Mouse (Mus musculus) heart, adult 2 months (tissue): ENCODE measurements around the gene Tex38. TPM values are rescaled to one million over a fixed set of nuclear protein-coding genes. Genes with fewer than 3 reads are reported as not detected.

ENCODE experiments used
- DNase-seq, 2 experiments: peaks; one replicate each; pipeline ENCODE4 v3.0.0; 2021
- H3K27ac ChIP-seq: fragments of 200-600 bp; 2 replicates; pipeline ENCODE4 v1.8.1; 2022
- H3K27me3 ChIP-seq: fragments of 200-500 bp; 2 replicates; pipeline ENCODE4 v1.6.1; 2012; ENCODE audit warnings: mild to moderate bottlenecking, low read length, inconsistent platforms, mixed read lengths; ENCODE audit not compliant: control insufficient read depth, insufficient read depth
- H3K36me3 ChIP-seq: fragments of 200-500 bp; 2 replicates; pipeline ENCODE4 v1.6.1; 2012; ENCODE audit warnings: low read length, inconsistent platforms; ENCODE audit not compliant: control insufficient read depth, insufficient read depth
- H3K4me1 ChIP-seq: fragments of 200-500 bp; 2 replicates; pipeline ENCODE4 v1.6.1; 2011; ENCODE audit warnings: low read length; ENCODE audit not compliant: control insufficient read depth, insufficient read depth
- H3K4me3 ChIP-seq: fragments of 200-600 bp; 2 replicates; pipeline ENCODE4 v1.8.1; 2022
- H3K79me2 ChIP-seq: fragments of 200-500 bp; replicated peaks from 2 replicates; pipeline ENCODE4 v1.6.1; 2012; ENCODE audit warnings: mild to moderate bottlenecking, inconsistent platforms, low read length, moderate library complexity, mixed read lengths; ENCODE audit not compliant: control insufficient read depth, insufficient read depth
- H3K9ac ChIP-seq: fragments of 200-500 bp; 2 replicates; pipeline ENCODE4 v1.6.1; 2012; ENCODE audit warnings: low read depth, mild to moderate bottlenecking, control low read depth, inconsistent platforms, low read length, mixed read lengths
- CTCF ChIP-seq: fragments of 200-600 bp; IDR thresholded peaks from 2 replicates; pipeline ENCODE4 v1.8.1; 2022; ENCODE audit warnings: antibody characterized with exemption, mild to moderate bottlenecking, moderate library complexity
- EP300 ChIP-seq: fragments of 200-500 bp; IDR thresholded peaks from 2 replicates; pipeline ENCODE4 v1.6.1; 2011; ENCODE audit warnings: low read depth, low read length, control low read depth; ENCODE audit not compliant: insufficient read depth
- POLR2A ChIP-seq: fragments of 200-500 bp; IDR thresholded peaks from 2 replicates; pipeline ENCODE4 v1.6.1; 2011; ENCODE audit warnings: mild to moderate bottlenecking, low read depth, low read length, control low read depth; ENCODE audit not compliant: insufficient read depth
- WGBS: fragments of 180-500 bp; shearing (Covaris S2); methylation state at CpG from one replicate; pipeline ENCODE4 v1.1.7; 2018; 5-methylcytosine and 5-hydroxymethylcytosine counted together
- intact Hi-C: fragments of 180-260 bp; cut with DNase I; formaldehyde crosslinking; loops from one replicate; pipeline ENCODE4 v1.15.1; 2025
- polyA plus RNA-seq: library from polyadenylated mRNA; depleted of rRNA; stranded (reverse); fragments of >200 nt; gene quantifications from 2 replicates; pipeline ENCODE4 v1.2.3, GENCODE M21; 2012; rRNA removed
- total RNA-seq, 2 experiments: library from RNA; stranded (reverse); gene quantifications; 2 replicates each; pipeline ENCODE4 v1.2.3; 2021

Tex38 gene
- total and polyA plus RNA-seq, 3 experiments: 0.39 to 1.2 (median 0.94) TPM

GRCm38 (mm10) chr4:115731588-115732222 is 49.1 kb downstream of the Tex38 start:
- WGBS: 19% methylated on average over 7 of the region's 7 CpGs
- Histone ChIP-seq H3K4me1 (peaks cover 2% of the 10 kb centered on the region), H3K36me3 (no peaks in the 10 kb centered on the region)

More at GRCm38 (mm10) chr4:115731588-115732222, 49.1 kb downstream of the Tex38 start:
- intact Hi-C loops: loop anchor here (1.0 to 5.0 kb wide), 3 partner anchors 171 to 249 kb away; no protein-coding TSS in a partner anchor
- H3K27me3 ChIP-seq: no peaks in the 10 kb centered on the region
- peak; percentile 68 to 80 for DNase-seq
- no peak overlapping the region for H3K27ac ChIP-seq
- no peak overlapping the region for H3K4me3 ChIP-seq
- no peaks in the 10 kb centered on the region for H3K79me2 ChIP-seq
- peak; percentile 76; the same call in 1 of the 2 replicates for TF ChIP-seq EP300
- TF ChIP-seq POLR2A: no peak
- TF ChIP-seq CTCF: peak; percentile 89; the same call in 1 of the 2 replicates
- H3K9ac ChIP-seq: no peak overlapping the region

Other genes with a start within 250 kb of the Tex38 start
- not detected for gene Cyp4a31, start 217.4 kb downstream of the Tex38 start, total RNA-seq
- gene Cyp4a31, start 217.4 kb downstream of the Tex38 start, polyA plus RNA-seq: not detected in 2 replicates
- not detected for gene Cyp4a32, start 180.0 kb downstream of the Tex38 start, total RNA-seq
- not detected in 2 replicates for gene Cyp4a32, start 180.0 kb downstream of the Tex38 start, polyA plus RNA-seq
- gene Cyp4b1, start 133.3 kb downstream of the Tex38 start, total RNA-seq: 10 to 100 TPM; 28.3 to 29.2 TPM
- gene Cyp4b1, start 133.3 kb downstream of the Tex38 start, polyA plus RNA-seq: 56.5 and 61.1 TPM in 2 replicates
- 10 to 100 TPM; 38.7 to 40.1 TPM for gene Efcab14, start 43.3 kb downstream of the Tex38 start, total RNA-seq
- 20.4 and 34.4 TPM in 2 replicates for gene Efcab14, start 43.3 kb downstream of the Tex38 start, polyA plus RNA-seq
- gene Atpaf1, start 3.8 kb upstream of the Tex38 start, total RNA-seq: 10 to 100 TPM; 83.1 to 98.1 TPM
- gene Atpaf1, start 3.8 kb upstream of the Tex38 start, polyA plus RNA-seq: 58.4 and 80.4 TPM in 2 replicates
- 1 to 10 TPM; 3.2 to 4.3 TPM for gene Mob3c, start 47.1 kb upstream of the Tex38 start, total RNA-seq
- 7.4 and 9.3 TPM in 2 replicates for gene Mob3c, start 47.1 kb upstream of the Tex38 start, polyA plus RNA-seq
- gene Mknk1, start 58.2 kb upstream of the Tex38 start, total RNA-seq: 10 to 100 TPM; 18.3 to 20.6 TPM
- 32.1 and 42.1 TPM in 2 replicates for gene Mknk1, start 58.2 kb upstream of the Tex38 start, polyA plus RNA-seq
- gene Kncn, start 103.4 kb upstream of the Tex38 start, total RNA-seq: not detected
- 0.18 TPM in 1 of 2 replicates, not detected in the other for gene Kncn, start 103.4 kb upstream of the Tex38 start, polyA plus RNA-seq
- not detected for gene 6430628N08Rik, start 109.6 kb upstream of the Tex38 start, total RNA-seq
- gene 6430628N08Rik, start 109.6 kb upstream of the Tex38 start, polyA plus RNA-seq: not detected in 2 replicates
- not detected for gene Dmbx1, start 158.9 kb upstream of the Tex38 start, total RNA-seq
- not detected in 2 replicates for gene Dmbx1, start 158.9 kb upstream of the Tex38 start, polyA plus RNA-seq
- under 1 TPM; 0.14 to 0.23 TPM for gene Faah, start 236.9 kb upstream of the Tex38 start, total RNA-seq
- 0.53 and 1.4 TPM in 2 replicates for gene Faah, start 236.9 kb upstream of the Tex38 start, polyA plus RNA-seq